8 mouse cellular contexts compared by ENCODE assay signal in genomic region chr14:49525176-49525930, GRCm38 (mm10). TPM values are rescaled to one million over a fixed set of nuclear protein-coding genes. Genes with fewer than 3 reads are reported as not detected.
DNase-seq lines count a peak whose midpoint lies in the region; ATAC-seq and TF ChIP-seq lines count a peak whose summit lies in the region.

No protein-coding gene starts in this region.

- H3K27me3 ChIP-seq in cerebellum, adult 2 months (ENCODE audit: control insufficient read depth, insufficient read depth, low read length) = no peaks in the 10 kb centered on the region
- peaks cover 16% of the 10 kb centered on the region for H3K27me3 ChIP-seq in hindbrain, embryonic 12.5 days

- no peaks in the 10 kb centered on the region for H3K36me3 ChIP-seq in hindbrain, embryonic 12.5 days

- no peak for TF ChIP-seq POLR2A in cerebellum, adult 2 months (IDR thresholded peaks at IDR 0.05; ENCODE audit: borderline replicate concordance, insufficient read depth, low read length)

- peak; percentile 89 for ATAC-seq in hindbrain, embryonic 12.5 days (ENCODE audit: low FRiP score)
- no peak for ATAC-seq in CD4-positive, CD25-positive, alpha-beta regulatory T cell, adult 4 months

- no peaks in the 10 kb centered on the region for H3K9me3 ChIP-seq in hindbrain, embryonic 12.5 days (replicated peaks)

- no peak for TF ChIP-seq CTCF in cerebellum, adult 2 months (IDR thresholded peaks at IDR 0.05; ENCODE audit: borderline replicate concordance, insufficient read depth, low read depth, low read length)

- H3K4me2 ChIP-seq in hindbrain, embryonic 12.5 days (replicated peaks) = peak overlapping the region; percentile 82

- peak; percentile 10 for DNase-seq in NIH3T3 (ENCODE audit: low read depth)
- peak; percentile 44 to 64 for DNase-seq in cerebellum, adult 2 months
- peak; percentile 88 for DNase-seq in forelimb bud, embryonic 11.5 days (ENCODE audit: low read depth, low spot score)
- DNase-seq in layer of hippocampus, postnatal 14 days (ENCODE audit: low spot score in 2 of 2) = peak; percentile 17 to 39
- DNase-seq in lung, postnatal 14 days = peak; percentile 73
- DNase-seq in right cerebral cortex, postnatal 10 days (ENCODE audit: low spot score in 2 of 2) = peak; percentile 62 to 67

- 1% methylated on average over 63 of the region's 63 CpGs for WGBS in cerebellum, adult 2 months
- under 1% methylated on average over 41 of the region's 63 CpGs for WGBS in hindbrain, embryonic 12.5 days

- H3K27ac ChIP-seq in cerebellum, adult 2 months (ENCODE audit: insufficient read depth, low read length) = no peak overlapping the region
- H3K27ac ChIP-seq in hindbrain, embryonic 12.5 days = peak overlapping the region; percentile 35; the same call in 1 of the 2 replicates

- 0 out of 2 replicates have a peak, but pooled peaks cover 3% of the 10 kb centered on the region for H3K4me1 ChIP-seq in cerebellum, adult 2 months (ENCODE audit: control insufficient read depth, insufficient read depth, low read length)
- peaks cover 8% of the 10 kb centered on the region for H3K4me1 ChIP-seq in hindbrain, embryonic 12.5 days

- peak overlapping the region; percentile 56 for H3K4me3 ChIP-seq in cerebellum, adult 2 months (replicated peaks; ENCODE audit: insufficient read depth, low read depth, low read length)
- H3K4me3 ChIP-seq in hindbrain, embryonic 12.5 days = peak overlapping the region; percentile 52

- H3K9ac ChIP-seq in hindbrain, embryonic 12.5 days = peak overlapping the region; percentile 66

RNA-seq across cellular contexts. Expression of gene Slc35f4, which starts 0.5 kb away (rescaled TPM):
- polyA plus RNA-seq in cerebellum, adult 2 months (2012; rRNA removed) = 5.4 and 5.5 TPM in 2 replicates
- polyA plus RNA-seq in hindbrain, embryonic 12.5 days (2016; fragmentation: Nextera tagmentation; extraction: Ambion mirVana) = 3.0 TPM in 2 replicates
- total RNA-seq in layer of hippocampus, postnatal 14 days (2021) = 10 to 100 TPM; 15.0 to 18.1 TPM
- not detected for polyA plus RNA-seq in CD4-positive, CD25-positive, alpha-beta regulatory T cell, adult 4 months (2017; shearing (Covaris generic))

Comparison
In these comparisons a context has a peak if more than half of its experiments do, and no peak if none do; other contexts are left out.
1. DNase-seq: peak in every context shown above with its lines; median percentile 88 in forelimb bud, embryonic 11.5 days; 73 in lung, postnatal 14 days; 64 in right cerebral cortex, postnatal 10 days; 54 in cerebellum, adult 2 months; 28 in layer of hippocampus, postnatal 14 days; 10 in NIH3T3.